Mouse (Mus musculus) bone marrow, adult 2 months (tissue): ENCODE measurements around the gene Taf15.

Source experiments
- CTCF ChIP-seq: fragments of 200-500 bp; IDR thresholded peaks from 2 replicates; pipeline ENCODE4 v1.5.1; 2011; ENCODE audit warnings: low read length, control low read depth; ENCODE audit not compliant: control insufficient read depth, insufficient read depth
- POLR2A ChIP-seq: fragments of 200-500 bp; IDR thresholded peaks from 2 replicates; pipeline ENCODE4 v1.6.1; 2011; ENCODE audit warnings: low read depth, mild to moderate bottlenecking, control low read depth, low read length, borderline replicate concordance; ENCODE audit not compliant: control insufficient read depth

DNA sequence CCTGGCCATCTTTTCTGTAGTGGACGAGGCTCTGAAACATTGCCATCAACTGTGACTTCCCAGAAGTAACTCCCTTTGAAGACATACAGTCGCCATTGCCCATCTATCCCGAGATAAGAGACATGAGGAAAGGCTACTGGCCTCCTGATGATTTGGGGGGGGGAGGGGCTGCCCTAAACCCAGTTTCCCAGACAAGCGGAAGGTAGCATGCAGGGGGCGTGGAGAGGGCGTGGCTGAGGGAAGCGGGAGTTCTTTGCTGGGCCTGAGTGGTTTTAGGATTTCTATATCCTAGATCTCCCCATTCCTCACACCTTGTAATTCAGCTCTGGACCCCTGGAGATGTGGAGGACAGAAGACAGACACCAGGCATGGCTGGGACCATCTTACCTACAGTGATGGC is 29.1 kb upstream of the Taf15 start:
- TF ChIP-seq CTCF (no peak), POLR2A (no peak)
